In genomic region chr15:5513146-5513545, GRCm38 (mm10) we compare ENCODE assay signal across 13 mouse cellular contexts.
DNase-seq lines count a peak whose midpoint lies in the region; ATAC-seq and TF ChIP-seq lines count a peak whose summit lies in the region.
"Had no signal": no experiment of that assay in that cellular context is flagged by ENCODE, and none has a peak within 500 bp of the region (broad histone marks: within the 10 kb centered on the region; RNA-seq: fewer than 3 reads in every experiment).

No protein-coding gene starts in this region.

- H3K27ac ChIP-seq in lung, postnatal 0 days (ENCODE audit: low read length) = no peak overlapping the region
- H3K27ac ChIP-seq: embryonic facial prominence, embryonic 15.5 days; hindbrain, embryonic 13.5 days; midbrain, embryonic 12.5 days had no signal

- H3K9me3 ChIP-seq in lung, postnatal 0 days (ENCODE audit: low read length) = no peaks in the 10 kb centered on the region
- H3K9me3 ChIP-seq: embryonic facial prominence, embryonic 15.5 days; G1E; hindbrain, embryonic 13.5 days; midbrain, embryonic 12.5 days had no signal

- WGBS in lung, postnatal 0 days = 47% methylated on average over 4 of the region's 4 CpGs

- no peak for TF ChIP-seq CTCF in lung, postnatal 0 days (IDR thresholded peaks at IDR 0.05)

- H3K4me1 ChIP-seq in lung, postnatal 0 days (ENCODE audit: insufficient read depth, low read depth, low read length) = no peaks in the 10 kb centered on the region
- H3K4me1 ChIP-seq: embryonic facial prominence, embryonic 15.5 days; hindbrain, embryonic 13.5 days; midbrain, embryonic 12.5 days had no signal

- H3K36me3 ChIP-seq in lung, postnatal 0 days (ENCODE audit: insufficient read depth, low read length) = no peaks in the 10 kb centered on the region
- H3K36me3 ChIP-seq: embryonic facial prominence, embryonic 15.5 days; G1E; hindbrain, embryonic 13.5 days; midbrain, embryonic 12.5 days had no signal

- H3K4me2 ChIP-seq in lung, postnatal 0 days (replicated peaks; ENCODE audit: low read depth, low read length) = no peak overlapping the region
- H3K4me2 ChIP-seq: embryonic facial prominence, embryonic 15.5 days; hindbrain, embryonic 13.5 days; midbrain, embryonic 12.5 days had no signal

- H3K4me3 ChIP-seq in lung, postnatal 0 days (ENCODE audit: low read depth, low read length) = no peak overlapping the region
- H3K4me3 ChIP-seq: embryonic facial prominence, embryonic 15.5 days; hindbrain, embryonic 13.5 days; midbrain, embryonic 12.5 days had no signal

- peak; percentile 50 for DNase-seq in lung, postnatal 0 days (ENCODE audit: low spot score)
- DNase-seq in lung, postnatal 10 days = no peak
- DNase-seq in gastrocnemius, postnatal 14 days = peak; percentile 17
- peak; percentile 62 for DNase-seq in thymus, postnatal 4 days
- DNase-seq in left cerebral cortex, adult 11 months (ENCODE audit: low spot score) = no peak
- no peak for DNase-seq in urinary bladder, adult 18-20 months (ENCODE audit: low spot score in 2 of 2)
- DNase-seq: adrenal gland, adult 2 months; cerebellum, adult 11-12 months had no signal

- intact Hi-C loops in gastrocnemius, postnatal 14 days (cut with DNase I; ENCODE audit: low total_unique reads) = no loop called here

- H3K9ac ChIP-seq in lung, postnatal 0 days (replicated peaks; ENCODE audit: low read depth) = no peak overlapping the region
- H3K9ac ChIP-seq: embryonic facial prominence, embryonic 15.5 days; hindbrain, embryonic 13.5 days; midbrain, embryonic 12.5 days had no signal

- no peak for TF ChIP-seq EP300 in lung, postnatal 0 days (IDR thresholded peaks at IDR 0.05)

- peak; percentile 52 for ATAC-seq in lung, postnatal 0 days
- peak; percentile 35 for ATAC-seq in megakaryocyte, adult 5-6 weeks (ENCODE audit: poor library complexity, severe bottlenecking)

- H3K27me3 ChIP-seq in lung, postnatal 0 days (replicated peaks; ENCODE audit: insufficient read depth, low read length) = no peaks in the 10 kb centered on the region
- H3K27me3 ChIP-seq: embryonic facial prominence, embryonic 15.5 days; hindbrain, embryonic 13.5 days; midbrain, embryonic 12.5 days had no signal

Comparison
In these comparisons a context has a peak if more than half of its experiments do, and no peak if none do; other contexts are left out.
1. DNase-seq: peak in lung, postnatal 0 days (single experiment), gastrocnemius, postnatal 14 days (single experiment) and thymus, postnatal 4 days (single experiment); none in lung, postnatal 10 days (single experiment), left cerebral cortex, adult 11 months (single experiment) and urinary bladder, adult 18-20 months (0 of 2).